Mouse (Mus musculus) intestine, embryonic 15.5 days (tissue): ENCODE data around the gene Acsl5. TPM values are rescaled to one million over a fixed set of nuclear protein-coding genes. Genes with fewer than 3 reads are reported as not detected.

Source experiments
- ATAC-seq: fragments of 200-750 bp; cut with Nextera tagmentation; 2 replicates; pipeline ENCODE4 v1.8.0; 2017; ENCODE audit warnings: moderate TSS enrichment, moderate library complexity
- H3K27ac ChIP-seq: fragments of 300-500 bp; sonication (generic); 2 replicates; pipeline ENCODE4 v1.5.1; 2015; ENCODE audit warnings: mild to moderate bottlenecking, inconsistent platforms
- H3K27me3 ChIP-seq: fragments of 300-500 bp; sonication (generic); replicated peaks from 2 replicates; pipeline ENCODE4 v1.6.1; 2015; ENCODE audit warnings: inconsistent platforms
- H3K36me3 ChIP-seq: fragments of 300-500 bp; sonication (generic); 2 replicates; pipeline ENCODE4 v1.6.1; 2015; ENCODE audit warnings: inconsistent platforms
- H3K4me1 ChIP-seq: fragments of 300-500 bp; sonication (generic); replicated peaks from 2 replicates; pipeline ENCODE4 v1.6.1; 2015; ENCODE audit warnings: inconsistent platforms
- H3K4me2 ChIP-seq: fragments of 300-500 bp; sonication (generic); replicated peaks from 2 replicates; pipeline ENCODE4 v1.6.1; 2015; ENCODE audit warnings: mild to moderate bottlenecking, inconsistent platforms
- H3K4me3 ChIP-seq: fragments of 300-500 bp; sonication (generic); replicated peaks from 2 replicates; pipeline ENCODE4 v1.5.1; 2015; ENCODE audit warnings: inconsistent platforms
- H3K9ac ChIP-seq: fragments of 300-500 bp; sonication (generic); 2 replicates; pipeline ENCODE4 v1.6.1; 2015; ENCODE audit warnings: inconsistent platforms
- H3K9me3 ChIP-seq: fragments of 300-500 bp; sonication (generic); 2 replicates; pipeline ENCODE4 v1.6.1; 2016; ENCODE audit warnings: inconsistent platforms
- WGBS: fragments of 180-500 bp; shearing (Covaris S2); methylation state at CpG from one replicate; pipeline ENCODE4 v1.1.7; 2015; 5-methylcytosine and 5-hydroxymethylcytosine counted together
- polyA plus RNA-seq: library from polyadenylated mRNA; unstranded; fragments of >200 nt; fragmentation: Nextera tagmentation; extraction: Ambion mirVana; gene quantifications from 2 replicates; pipeline ENCODE4 v1.2.1, GENCODE M21; 2015

The Acsl5 gene
- polyA plus RNA-seq, 1 experiment from 2014 or later, result 315 TPM

GRCm38 (mm10) chr19:55343274-55343673 is 91.5 kb downstream of the Acsl5 start:
- no peak overlapping the region for H3K4me3 ChIP-seq
- no peak overlapping the region for H3K9ac ChIP-seq
- H3K4me1 ChIP-seq, result no peaks in the 10 kb centered on the region
- no peak overlapping the region for H3K4me2 ChIP-seq
- no peaks in the 10 kb centered on the region for H3K27me3 ChIP-seq
- no peaks in the 10 kb centered on the region for H3K36me3 ChIP-seq
- peak; percentile 53; the same call in 1 of the 2 replicates for ATAC-seq
- H3K9me3 ChIP-seq, result no peaks in the 10 kb centered on the region
- 70% methylated on average over 9 of the region's 9 CpGs for WGBS
- H3K27ac ChIP-seq, result no peak overlapping the region

Other genes with a start within 250 kb of the Acsl5 start
- gene Gpam, start 124.7 kb upstream of the Acsl5 start, polyA plus RNA-seq, result 23.5 and 24.5 TPM in 2 replicates
- gene Tectb, start 71.2 kb upstream of the Acsl5 start, polyA plus RNA-seq, result 0.08 and 0.11 TPM in 2 replicates
- gene Gucy2g, start 10.7 kb upstream of the Acsl5 start, polyA plus RNA-seq, result not detected in 2 replicates
- gene Zdhhc6, start 64.1 kb downstream of the Acsl5 start, polyA plus RNA-seq, result 94.9 and 98.7 TPM in 2 replicates
- 23.5 and 24.1 TPM in 2 replicates for gene Vti1a, start 64.4 kb downstream of the Acsl5 start, polyA plus RNA-seq